Mouse (Mus musculus) erythroblast, embryonic 14.5 days (primary cell): ENCODE measurements around the gene Tubd1.

Experiments used
- GATA1 ChIP-seq: IDR thresholded peaks from 2 replicates; pipeline ENCODE4 v1.6.1; 2012; ENCODE audit warnings: low read length, inconsistent platforms, mixed read lengths
- TAL1 ChIP-seq: IDR thresholded peaks from 3 replicates; pipeline ENCODE4 v1.6.1; 2012; ENCODE audit warnings: low read length, inconsistent platforms, mixed read lengths

DNA sequence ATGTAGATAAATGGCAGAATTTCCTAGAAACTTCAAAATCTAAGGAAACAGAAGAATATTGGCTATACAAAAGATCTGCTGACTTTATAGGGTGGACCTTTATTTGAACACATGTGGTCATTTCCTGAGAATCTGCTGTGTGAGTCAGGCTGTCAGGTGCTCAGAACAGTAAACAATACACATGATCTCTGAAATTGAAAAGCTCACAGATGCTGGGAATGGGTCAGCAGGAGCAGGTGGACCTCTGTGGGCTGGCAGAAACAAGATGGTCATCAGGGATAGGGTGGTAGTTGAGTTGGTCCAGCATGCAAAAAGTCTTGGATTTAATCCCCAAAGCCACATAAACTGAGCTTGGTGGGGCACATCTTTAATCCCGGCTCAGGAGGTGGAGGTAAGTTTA is 53.8 kb downstream of the Tubd1 start:
- TF ChIP-seq GATA1: no peak
- no peak for TF ChIP-seq TAL1
